Mouse (Mus musculus) neutrophil, adult 5-6 weeks (primary cell): ENCODE data around the gene Spryd3. TPM values are rescaled to one million over a fixed set of nuclear protein-coding genes. Genes with fewer than 3 reads are reported as not detected.

Source experiments
- ATAC-seq: fragments of 151-379, 151-347 bp; 2 replicates; pipeline ENCODE4 v1.8.0; 2017; ENCODE audit warnings: mild to moderate bottlenecking, moderate TSS enrichment; ENCODE audit not compliant: insufficient number of reproducible peaks, poor library complexity, low FRiP score, severe bottlenecking; ENCODE audit errors: extremely low read depth
- total RNA-seq: library from RNA; stranded (forward); fragments of 200-1000 nt; gene quantifications from 2 replicates; pipeline ENCODE4 v1.2.3, GENCODE M21; 2017

The Spryd3 gene
- total RNA-seq, 1 experiment from 2014 or later, result 56.1 TPM

DNA sequence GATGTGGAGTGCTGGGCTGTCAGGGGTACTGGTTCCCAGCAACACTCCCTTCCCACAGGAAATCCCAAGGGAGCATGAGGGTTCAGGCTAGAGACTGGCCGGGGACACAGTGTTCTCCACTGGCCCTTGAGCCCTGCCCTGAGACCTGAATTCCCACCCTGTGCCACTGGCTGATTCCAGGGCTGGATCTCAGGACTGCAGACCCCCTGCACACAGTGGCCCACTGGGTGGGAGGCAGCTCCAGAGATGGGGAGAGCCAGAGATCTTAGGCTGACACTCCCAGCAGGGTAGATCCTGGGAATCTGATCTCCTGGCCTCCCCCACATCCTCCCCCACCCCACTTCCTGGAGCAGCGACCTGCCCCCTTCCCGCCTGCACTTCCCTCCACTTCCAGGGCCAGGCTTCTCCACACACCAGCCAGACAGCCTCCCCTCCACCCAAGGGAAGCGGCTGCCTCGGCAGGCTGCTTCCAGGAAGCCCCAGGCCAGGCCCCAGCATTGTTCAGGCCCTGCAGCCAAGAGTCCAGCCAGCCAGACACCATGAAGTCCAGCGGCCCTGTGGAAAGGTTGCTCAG lies 33.4 kb downstream of the Spryd3 start:
- ATAC-seq, result no peak

DNA sequence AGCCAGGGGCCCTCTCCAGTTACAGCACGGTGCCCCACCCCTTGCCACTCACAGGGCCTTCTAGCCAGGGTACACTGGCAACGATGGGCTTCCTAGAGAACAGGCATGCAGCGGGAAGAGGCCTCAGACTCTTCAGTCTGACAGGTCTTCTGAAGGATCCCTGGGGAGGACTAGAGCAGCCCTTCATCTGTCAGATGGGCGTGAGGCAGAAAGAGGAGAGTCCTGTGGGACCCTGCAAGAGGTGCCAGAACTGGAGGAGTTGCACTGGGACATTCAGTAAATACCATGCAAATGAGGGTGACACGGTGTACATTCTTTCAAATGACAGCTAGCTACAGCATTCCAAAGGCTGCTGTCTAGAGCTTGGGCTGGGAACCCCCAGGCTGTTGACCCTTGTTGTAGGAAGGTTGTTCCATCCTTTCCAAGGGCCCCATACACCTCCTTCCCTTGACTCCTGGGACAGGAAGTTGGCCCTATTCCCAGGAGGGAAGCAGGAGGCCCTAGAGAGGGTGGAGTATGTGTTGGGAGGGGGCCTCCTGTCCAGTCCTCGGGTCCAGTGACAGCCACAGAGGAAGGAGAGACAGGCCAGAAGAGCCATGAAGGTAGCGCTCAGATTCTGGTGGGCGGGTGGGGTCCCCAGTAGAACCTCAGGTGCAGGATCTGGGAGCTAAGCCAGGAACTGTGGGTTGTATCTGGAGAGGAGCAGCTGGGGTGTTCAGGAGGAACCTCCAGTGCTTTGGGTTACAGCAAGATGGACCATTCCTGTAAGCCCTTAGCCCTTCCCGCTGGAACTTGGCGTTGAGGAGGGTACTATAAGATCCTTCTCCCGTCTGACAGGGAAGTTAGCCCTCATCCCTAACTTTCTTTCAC lies 34.1 kb downstream of the Spryd3 start:
- no peak for ATAC-seq

DNA sequence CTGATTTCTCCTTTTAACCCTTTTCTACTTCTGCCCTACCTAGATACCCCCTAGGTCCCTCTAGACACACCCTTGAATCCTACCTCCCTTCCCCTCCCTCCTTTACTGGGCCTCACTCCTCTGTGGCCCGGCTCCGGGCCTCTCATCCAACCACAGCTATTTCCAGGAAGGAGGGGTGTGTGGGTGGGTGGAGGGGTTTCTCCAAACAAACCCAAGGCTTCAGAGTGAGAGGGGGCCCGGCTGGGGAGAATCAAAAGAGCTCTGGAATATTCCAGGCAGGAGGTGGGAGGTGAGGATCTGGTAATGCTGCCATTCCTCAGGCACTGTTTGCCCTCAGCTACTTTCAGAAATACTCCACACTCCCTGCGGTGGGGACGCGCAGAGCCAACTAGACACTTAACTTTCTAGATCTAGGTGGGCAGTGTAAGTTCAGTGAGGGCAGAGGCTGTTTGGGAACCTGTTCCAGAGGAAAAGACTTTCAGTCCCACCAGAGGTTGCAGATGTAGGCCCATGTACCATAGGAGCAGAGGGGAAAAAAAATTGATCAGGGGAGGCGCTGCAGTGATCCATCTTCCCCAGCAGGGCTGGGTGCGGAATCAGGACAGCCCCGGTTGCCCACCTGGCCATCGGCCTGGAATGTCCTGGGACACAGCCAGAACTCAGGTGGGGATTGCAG lies 34.9 kb downstream of the Spryd3 start:
- ATAC-seq, result no peak

DNA sequence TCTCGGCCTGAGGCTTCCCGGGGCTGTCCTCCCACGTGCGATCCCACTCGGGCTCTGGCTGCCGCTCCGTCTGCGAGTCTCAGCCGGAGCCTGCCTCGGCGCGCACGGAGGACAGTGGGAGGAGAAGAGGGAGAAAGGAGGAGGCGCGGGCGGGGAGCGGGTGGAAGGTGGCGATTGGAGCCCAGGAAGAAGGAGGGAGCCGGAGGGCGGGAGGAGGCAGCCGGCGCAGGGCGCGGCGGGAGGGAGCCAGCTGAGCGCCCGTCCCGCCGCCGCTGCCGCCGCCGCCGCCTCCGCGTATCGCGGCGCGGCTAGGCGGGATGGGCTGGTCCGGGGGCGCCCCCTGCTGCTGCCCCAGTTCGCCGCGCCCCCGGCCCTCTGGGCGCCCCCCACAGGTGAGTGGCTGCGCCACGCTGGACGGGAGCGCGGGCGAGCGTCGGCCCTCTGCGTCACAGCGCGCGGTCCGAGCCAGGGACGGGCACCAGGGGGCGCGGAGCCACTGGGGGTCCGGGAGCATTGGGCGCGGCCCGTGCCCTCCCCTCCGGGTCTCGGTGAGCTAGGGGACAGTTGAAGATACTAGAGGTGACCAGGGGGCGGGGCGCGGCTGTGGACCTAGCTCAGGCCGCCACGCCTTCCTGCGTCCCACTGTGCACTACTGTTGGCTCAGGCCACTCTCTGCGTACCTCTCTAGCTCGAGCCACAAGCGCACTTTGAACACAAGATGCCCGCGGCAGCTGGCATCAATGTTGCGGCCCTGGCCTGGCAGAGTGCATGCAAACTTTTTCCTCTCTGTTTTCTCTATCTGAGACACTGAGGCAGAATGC lies 35.7 kb downstream of the Spryd3 start, which contains the start of gene Tns2:
Tns2 (plus strand) TSS at position 253 of the 821 bp plus-strand sequence.
- ATAC-seq, result peak; percentile 18; the same call in 1 of the 2 replicates

DNA sequence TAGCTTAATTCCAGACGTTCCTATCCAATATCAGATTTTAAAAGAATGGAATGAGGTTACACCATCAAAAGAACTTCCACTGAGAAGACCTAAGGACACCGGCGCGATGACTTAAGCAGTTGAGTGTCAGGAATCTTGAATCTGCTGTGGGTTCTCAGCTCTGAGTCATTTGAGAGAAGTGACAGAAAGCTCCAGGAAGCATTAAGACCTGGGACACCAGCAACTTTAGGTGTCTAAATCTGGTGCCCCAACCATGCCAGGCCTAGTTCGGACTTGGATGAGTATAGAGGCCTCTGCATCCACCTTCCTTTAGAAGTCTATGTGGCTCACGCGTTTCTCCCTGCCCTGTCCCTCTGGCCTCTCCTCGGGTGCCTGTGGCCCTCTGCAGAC lies 36.3 kb downstream of the Spryd3 start:
- ATAC-seq, result no peak

DNA sequence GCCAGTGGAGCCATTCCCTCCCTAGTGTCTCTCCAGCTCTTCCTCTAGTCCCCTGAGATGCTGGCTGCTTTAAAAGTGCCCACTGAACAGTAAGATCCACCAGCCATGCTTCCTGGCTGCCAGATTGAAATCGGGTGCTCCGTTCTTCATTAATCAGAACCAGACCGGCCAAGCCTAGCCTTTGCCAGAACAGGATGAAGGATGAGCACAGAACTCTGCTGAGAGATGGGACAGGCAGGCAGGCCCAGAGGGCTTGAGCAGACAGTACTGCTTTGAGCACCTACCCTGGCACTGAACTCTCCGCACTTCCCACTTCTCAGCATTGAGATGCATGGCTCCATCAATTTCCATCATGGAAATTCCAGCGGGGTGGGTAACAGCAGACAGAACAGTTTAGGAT lies 36.8 kb downstream of the Spryd3 start:
- no peak for ATAC-seq

DNA sequence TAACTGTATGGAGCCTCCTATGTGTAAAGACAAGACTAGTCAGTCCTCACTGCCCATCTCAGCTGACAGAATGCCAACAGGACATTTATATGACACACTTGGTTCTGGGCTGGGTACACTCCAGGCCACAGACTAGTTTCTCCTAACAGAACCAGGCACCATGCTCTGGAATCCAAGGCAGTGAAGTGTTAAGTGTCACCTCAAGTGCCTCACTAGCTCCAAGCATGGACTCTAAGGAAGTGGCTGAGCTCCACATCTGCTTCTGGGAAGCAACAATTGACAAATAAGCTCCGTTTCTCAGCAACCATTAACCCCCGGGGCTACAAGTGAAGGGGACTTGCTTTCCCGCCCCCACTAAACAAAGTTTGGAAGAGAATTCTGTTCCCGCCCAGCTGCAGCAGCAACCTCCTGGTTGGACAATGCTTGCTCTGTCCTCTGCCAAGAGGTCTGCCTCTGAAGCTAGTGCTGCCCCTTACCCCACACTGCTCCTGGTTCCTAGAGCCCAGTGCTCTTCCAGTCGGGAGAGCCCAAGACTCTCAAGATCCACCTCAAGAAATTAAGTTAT lies 38.0 kb downstream of the Spryd3 start:
- no peak for ATAC-seq

DNA sequence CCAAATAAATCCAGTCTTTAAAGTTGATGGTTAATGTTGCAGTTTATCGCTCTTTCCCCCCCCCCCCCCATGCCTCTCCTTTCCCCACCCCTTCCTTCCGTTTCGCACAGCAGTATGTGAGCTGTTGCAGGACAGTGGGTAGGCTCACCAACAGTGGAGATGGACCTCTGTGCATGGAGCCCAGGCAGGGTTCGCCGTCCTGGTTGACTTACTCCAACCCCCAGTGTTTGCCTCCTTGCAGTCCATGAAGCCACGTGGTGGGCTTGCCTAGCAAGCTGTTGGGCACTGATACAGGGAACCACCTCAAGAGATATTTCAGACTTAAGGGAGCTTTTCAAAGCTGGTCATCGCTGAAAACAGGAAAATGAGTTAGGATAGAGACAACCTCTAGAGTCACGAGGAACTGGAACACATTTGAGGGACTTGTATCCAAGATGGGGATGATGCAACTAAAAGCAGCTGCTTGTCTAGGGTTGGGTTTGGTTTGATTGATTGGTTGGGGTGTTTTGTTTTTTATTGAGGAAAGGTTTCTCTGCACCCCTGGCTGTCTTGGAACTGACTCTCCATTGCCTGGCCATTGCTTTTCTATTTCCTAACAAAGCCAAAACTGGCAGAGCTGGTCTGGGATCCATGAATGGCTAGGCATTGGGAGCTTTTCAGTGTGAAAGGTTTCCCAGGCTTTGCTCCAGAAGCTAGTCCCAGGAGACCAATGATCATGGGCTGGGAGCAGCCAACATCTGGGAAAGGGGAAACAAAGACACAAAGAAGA lies 38.7 kb downstream of the Spryd3 start:
- ATAC-seq, result no peak

DNA sequence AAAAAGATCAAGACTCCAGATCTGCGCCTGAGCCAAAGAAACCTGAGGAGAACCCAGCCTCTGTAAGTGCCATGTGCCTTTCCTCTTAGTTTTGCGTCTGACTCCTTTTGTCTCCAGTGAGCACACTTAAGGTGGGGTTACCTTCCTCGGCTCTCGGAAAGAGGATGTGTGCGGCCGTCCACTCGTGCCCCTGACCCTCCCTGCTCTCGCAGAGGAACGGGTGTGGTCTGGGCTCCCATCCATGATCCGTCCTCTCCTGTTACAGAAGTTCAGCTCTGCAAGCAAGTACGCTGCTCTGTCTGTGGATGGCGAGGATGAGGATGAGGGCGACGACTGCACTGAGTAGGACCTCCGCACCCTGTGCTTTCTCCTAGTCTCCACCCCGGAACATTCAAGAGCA lies 41.0 kb downstream of the Spryd3 start:
- no peak for ATAC-seq

DNA sequence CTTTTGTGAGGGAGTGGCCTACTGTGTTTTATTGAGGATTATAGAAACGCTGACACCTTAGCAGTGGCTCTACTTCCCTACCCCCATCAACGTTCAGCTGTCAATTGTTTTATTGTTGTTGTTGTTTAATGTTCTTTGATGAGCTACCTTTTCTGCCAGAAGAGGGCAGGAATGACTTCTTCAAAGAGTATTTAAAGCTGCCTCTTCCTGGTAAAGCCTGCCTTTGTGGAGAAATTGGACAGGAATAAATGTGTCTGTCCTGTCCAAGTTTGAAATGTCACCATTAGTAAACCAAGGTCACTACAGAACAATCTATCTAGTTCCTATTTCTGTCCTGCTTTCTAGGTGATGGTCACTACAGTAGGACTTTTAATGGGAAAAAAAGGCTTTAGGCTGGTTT lies 41.9 kb downstream of the Spryd3 start:
- ATAC-seq, result no peak

DNA sequence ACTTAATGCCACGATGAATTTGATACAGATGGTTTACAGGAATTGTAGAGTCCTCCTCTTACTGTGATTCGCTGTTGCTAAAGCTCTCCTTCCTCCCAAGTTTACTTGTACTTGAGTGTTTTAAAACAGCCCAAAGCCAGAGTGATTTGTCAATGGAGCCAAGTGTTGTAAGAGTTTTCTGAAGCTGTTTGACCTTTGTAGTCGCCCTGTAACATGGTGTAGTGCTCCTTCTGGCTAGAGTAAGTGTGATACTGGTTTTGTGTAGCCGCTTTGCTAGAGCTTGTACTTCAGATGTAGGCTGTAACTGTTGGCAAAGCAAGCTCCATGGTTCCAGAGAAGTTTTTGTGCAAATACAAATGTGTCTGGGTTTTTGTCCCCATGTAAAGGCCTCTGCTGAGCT lies 43.8 kb downstream of the Spryd3 start:
- ATAC-seq, result no peak

DNA sequence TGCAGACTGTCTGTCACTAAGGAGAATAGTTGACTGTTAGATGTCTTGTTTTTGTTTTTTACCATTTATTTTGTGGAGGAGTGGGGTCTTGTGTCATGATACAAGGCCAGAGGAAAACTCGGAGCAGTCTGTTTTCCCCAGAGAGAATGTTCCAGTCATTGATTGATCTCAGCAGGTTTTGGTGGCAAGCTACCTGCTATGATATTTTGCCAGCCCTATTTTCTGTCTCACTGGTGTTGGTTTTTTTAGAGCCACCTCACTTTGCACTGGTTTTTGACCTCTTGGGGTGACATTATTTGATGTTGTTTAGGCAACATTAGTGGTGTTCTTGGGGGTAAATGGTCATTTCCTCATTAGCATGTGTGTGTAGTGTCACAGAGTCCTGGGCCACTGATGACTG lies 44.3 kb downstream of the Spryd3 start:
- no peak for ATAC-seq

DNA sequence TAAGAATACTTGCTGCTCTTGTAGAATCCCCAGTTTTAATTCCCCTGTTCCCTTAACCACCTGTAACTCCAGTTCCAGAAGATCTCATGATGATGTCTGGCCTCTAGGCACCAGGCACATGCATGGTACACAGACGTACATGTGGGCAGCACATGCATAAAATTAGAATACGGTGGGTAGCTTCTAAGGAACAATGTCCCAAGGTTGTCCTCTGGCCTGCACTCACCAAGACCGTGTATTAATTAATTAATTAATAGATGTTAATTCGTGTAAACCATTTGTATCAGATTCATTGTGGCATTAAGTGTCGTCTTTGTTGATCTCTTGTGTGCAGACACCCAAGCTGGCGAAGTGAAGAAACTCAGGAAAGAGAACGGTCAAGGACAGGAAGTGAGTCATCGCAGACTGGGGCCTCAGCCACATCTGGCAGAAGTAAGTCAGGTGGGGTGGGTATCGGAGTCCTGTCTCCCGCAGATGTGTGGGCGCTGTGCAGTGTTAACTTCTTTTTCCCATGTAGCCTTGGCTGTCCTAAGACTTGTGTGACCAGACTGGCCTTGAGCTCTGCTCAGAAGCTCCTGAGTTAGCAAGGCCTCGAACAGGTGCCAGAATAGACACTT lies 44.9 kb downstream of the Spryd3 start:
- ATAC-seq, result peak; percentile 43; the same call in 1 of the 2 replicates

DNA sequence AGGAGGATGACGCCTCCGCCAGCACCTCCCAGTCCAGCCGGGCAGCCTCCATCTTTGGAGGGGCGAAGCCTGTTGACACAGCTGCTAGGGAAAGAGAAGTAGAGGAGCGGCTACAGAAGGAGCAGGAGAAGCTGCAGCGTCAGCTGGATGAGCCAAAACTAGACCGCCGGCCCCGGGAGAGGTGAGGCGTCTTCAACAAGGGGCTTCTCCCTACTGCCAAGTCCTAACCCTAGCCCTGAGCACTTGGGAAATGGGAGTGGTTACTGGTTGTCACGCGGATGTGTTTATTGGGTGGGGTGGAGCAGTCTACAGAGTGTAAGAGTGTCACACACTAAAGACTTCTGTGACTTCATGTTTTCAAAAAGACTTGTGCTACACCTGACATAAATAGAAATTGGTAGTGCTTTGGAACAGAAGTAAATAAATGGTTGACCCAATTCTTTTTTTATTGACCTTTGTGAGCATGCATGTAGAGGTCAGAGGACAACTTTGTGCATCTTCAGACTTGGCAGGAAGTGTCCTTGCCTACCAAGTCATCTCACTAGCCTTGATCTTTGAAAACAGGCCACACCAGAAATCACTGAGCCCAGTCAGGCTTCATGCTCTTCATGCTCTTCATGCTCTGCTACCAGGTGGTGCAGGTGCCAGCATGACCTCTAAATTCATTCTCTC lies 46.0 kb downstream of the Spryd3 start:
- no peak for ATAC-seq

DNA sequence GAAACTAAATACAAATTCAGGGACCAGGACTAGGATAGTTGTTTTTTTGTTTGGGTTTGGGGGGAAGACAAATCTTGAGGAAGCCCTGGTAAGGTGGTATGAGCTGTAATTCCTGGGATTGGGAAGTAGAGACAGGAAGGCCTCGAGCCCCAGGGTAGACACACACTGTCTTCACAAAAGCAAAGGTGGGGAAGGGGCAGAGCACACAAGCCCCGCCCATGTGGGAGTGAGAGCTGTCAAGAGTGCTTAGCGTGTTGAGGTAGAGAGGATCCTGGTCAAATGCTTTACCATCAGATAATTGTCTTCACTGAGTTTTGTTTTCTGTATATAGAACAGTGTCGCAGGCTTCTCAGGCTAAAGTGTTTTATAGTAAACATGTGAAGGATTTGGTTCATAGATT lies 53.0 kb downstream of the Spryd3 start:
- ATAC-seq, result no peak

DNA sequence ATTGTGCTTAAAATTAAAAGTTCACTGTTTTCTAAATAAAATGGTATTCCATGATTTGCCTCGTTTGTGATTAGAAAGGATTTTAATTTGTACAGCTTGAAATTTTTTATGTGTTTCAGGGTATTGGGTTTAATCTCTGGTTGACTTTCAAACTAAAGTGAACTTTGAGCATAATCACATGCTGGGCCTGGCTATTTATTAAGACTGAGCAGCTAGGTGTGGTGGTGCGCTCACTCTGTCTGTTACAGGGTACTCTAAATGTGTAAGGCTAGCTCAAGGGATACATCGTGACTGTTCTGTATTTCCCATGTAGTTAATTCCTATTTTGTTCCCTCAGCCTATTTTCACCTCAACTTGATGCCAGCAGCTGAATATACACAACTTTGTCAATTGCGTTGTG lies 53.9 kb downstream of the Spryd3 start:
- no peak for ATAC-seq

DNA sequence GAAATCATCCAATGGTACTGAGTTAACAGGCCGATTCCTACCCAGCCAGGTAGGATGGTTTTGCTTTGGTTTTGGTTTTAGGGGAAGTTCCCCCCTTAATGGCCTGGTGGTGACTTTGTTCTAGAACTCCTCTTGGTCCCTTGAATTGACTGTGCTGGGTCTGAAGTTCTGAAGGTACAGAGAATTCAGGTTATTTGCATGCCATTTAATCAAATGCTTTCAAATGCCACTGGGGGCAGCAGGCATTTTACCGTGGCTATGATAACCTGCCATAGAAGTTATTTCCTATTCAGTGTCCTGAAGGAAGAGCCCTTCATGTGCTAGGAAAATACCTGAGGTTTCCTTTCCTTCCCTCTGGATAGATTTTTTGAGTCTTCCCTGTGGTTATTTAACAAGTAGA lies 55.6 kb downstream of the Spryd3 start:
- ATAC-seq, result no peak
